Mouse (Mus musculus) midbrain, embryonic 15.5 days (tissue): ENCODE measurements around the gene Spata25. TPM values are rescaled to one million over a fixed set of nuclear protein-coding genes. Genes with fewer than 3 reads are reported as not detected.

ENCODE experiments used
- ATAC-seq: fragments of 200-750 bp; cut with Nextera tagmentation; replicated peaks from 2 replicates; pipeline ENCODE4 v1.8.0; 2017; ENCODE audit warnings: moderate TSS enrichment
- H3K27ac ChIP-seq: fragments of 300-500 bp; sonication (generic); 2 replicates; pipeline ENCODE4 v1.5.1; 2015; ENCODE audit warnings: mild to moderate bottlenecking, inconsistent platforms
- H3K27me3 ChIP-seq: fragments of 300-500 bp; sonication (generic); replicated peaks from 2 replicates; pipeline ENCODE4 v1.6.1; 2015; ENCODE audit warnings: inconsistent platforms
- H3K36me3 ChIP-seq: fragments of 300-500 bp; sonication (generic); replicated peaks from 2 replicates; pipeline ENCODE4 v1.6.1; 2015; ENCODE audit warnings: inconsistent platforms
- H3K4me1 ChIP-seq: fragments of 300-500 bp; sonication (generic); 2 replicates; pipeline ENCODE4 v1.6.1; 2015; ENCODE audit warnings: inconsistent platforms
- H3K4me2 ChIP-seq: fragments of 300-500 bp; sonication (generic); 2 replicates; pipeline ENCODE4 v1.6.1; 2015; ENCODE audit warnings: inconsistent platforms, mild to moderate bottlenecking, moderate library complexity
- H3K4me3 ChIP-seq: fragments of 300-500 bp; sonication (generic); 2 replicates; pipeline ENCODE4 v1.5.1; 2015; ENCODE audit warnings: mild to moderate bottlenecking, inconsistent platforms
- H3K9ac ChIP-seq: fragments of 300-500 bp; sonication (generic); 2 replicates; pipeline ENCODE4 v1.6.1; 2015; ENCODE audit warnings: mild to moderate bottlenecking, inconsistent platforms
- H3K9me3 ChIP-seq: fragments of 300-500 bp; sonication (generic); 2 replicates; pipeline ENCODE4 v1.6.1; 2016; ENCODE audit warnings: inconsistent platforms
- WGBS: fragments of 180-500 bp; shearing (Covaris S2); methylation state at CpG from one replicate; pipeline ENCODE4 v1.1.7; 2015; ENCODE audit warnings: mixed read lengths; 5-methylcytosine and 5-hydroxymethylcytosine counted together
- polyA plus RNA-seq: library from polyadenylated mRNA; unstranded; fragments of >200 nt; fragmentation: Nextera tagmentation; extraction: Ambion mirVana; gene quantifications from 2 replicates; pipeline ENCODE4 v1.2.1, GENCODE M21; 2015

Gene Spata25
- polyA plus RNA-seq, 1 experiment from 2014 or later: not detected

DNA sequence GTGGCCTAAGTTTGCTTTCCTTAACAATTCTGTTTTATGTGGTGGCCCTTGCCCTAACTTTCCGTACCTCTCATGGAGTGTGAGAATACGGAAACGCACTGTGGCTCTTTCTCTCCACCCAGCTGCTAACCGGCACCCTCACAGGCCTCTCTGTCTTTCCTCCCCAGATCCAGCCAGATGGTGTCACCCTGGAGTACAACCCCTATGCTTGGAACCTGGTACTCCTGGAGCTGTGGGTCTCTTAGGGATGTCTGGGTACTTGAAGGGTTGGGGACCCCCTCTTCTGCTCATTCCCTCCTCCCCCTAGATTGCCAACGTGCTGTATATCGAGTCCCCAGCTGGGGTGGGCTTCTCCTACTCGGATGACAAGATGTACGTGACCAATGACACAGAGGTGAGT, 6.2 kb upstream of the Spata25 start:
- Histone ChIP-seq H3K27me3 (no peaks in the 10 kb centered on the region), H3K36me3 (0 out of 2 replicates have a peak, but pooled peaks cover 10% of the 10 kb centered on the region), H3K4me3 (peak overlapping the region; percentile 64), H3K27ac (no peak overlapping the region), H3K9me3 (no peaks in the 10 kb centered on the region), H3K4me2 (peak overlapping the region; percentile 100), H3K4me1 (peaks cover 26% of the 10 kb centered on the region), H3K9ac (peak overlapping the region; percentile 75)
- 42% methylated on average over 8 of the region's 8 CpGs for WGBS
- ATAC-seq: no peak

DNA sequence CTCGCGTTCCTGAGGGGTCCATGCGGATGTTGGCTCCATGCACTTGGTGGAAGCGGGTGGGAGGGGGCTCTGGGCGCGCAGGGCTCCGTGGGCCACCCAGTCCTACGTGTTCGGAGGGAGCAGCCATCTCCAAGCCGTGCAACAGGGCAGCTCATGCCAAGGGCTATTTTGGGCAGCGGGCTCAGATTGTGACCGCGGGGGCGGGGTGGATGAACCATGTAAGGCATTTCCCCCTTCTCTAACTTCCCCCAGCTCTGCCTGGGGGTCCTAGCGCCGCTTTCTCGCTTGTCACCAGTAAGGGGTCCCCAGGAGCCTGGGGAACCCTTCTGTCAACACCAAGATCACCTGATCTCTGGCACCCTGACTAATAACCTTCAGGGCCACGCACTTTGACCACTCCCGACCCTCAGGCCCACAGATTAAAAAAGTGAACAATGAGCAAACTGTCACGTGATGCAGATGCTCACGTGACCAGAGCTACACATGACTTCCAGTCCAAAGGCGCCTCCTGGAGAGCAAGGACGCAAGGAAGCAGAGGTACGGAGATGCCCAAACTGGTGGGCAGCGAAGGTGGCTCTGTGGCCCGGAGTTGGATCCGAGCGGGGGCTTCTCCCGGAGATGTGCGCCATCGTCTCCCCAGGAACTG, 5.1 kb upstream of the Spata25 start, which contains the start of gene Neurl2:
Neurl2 (minus strand) TSS at position 143 of the 646 bp plus-strand sequence.
- Histone ChIP-seq H3K4me3 (peak within 1 kb of the TSS; percentile 64), H3K9me3 (no peaks in the 10 kb centered on the region), H3K36me3 (0 out of 2 replicates have a peak, but pooled peaks cover 4% of the 10 kb centered on the region), H3K27me3 (no peaks in the 10 kb centered on the region), H3K4me2 (peak within 1 kb of the TSS; percentile 100), H3K4me1 (peaks cover 26% of the 10 kb centered on the region), H3K27ac (peak within 1 kb of the TSS; percentile 82), H3K9ac (peak within 1 kb of the TSS; percentile 75)
- peak; percentile 87 for ATAC-seq
- under 1% methylated on average over 31 of the region's 31 CpGs for WGBS

GRCm38 (mm10) chr2:164832748-164833301, 4.5 kb upstream of the Spata25 start, which contains the start of gene Ctsa:
Gene Ctsa, plus strand, starts transcription at chr2:164832873.
- 1% methylated on average over 35 of the region's 35 CpGs for WGBS

DNA sequence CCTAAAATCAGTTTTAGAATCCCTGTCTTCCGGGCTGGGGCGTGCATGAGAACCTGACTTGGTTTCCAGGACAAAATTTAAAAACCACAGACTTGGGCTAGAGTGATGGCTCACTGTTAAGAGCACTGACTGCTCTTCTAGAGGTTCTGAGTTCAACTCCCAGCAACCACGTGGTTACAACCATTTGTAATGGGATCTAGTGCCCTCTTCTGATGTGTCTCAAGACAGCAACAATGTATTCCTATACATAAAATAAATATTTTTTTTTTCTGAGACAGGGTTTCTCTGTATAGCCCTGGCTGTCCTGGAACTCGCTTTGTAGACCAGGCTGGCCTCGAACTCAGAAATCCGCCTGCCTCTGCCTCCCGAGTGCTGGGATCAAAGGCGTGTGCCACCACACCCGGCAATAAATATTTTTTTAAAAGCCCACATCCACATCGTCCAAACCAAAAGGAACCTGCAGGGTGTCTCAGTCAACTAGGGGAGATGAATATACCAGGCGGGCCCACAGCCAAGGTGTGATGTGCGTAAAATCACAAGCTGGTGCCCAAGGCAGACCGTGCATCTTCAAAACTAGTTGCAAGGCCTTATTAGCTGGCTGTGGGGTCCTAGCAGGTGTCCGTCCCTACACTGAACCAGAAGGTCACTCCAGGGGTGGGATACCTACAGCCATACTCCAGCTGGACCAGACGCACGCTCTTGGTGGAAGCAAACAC, 3.9 kb upstream of the Spata25 start:
- WGBS: 63% methylated on average over 16 of the region's 16 CpGs
- 0 out of 2 replicates have a peak, but pooled peaks cover 4% of the 10 kb centered on the region for H3K36me3 ChIP-seq
- peak overlapping the region; percentile 64 for H3K4me3 ChIP-seq
- no peaks in the 10 kb centered on the region for H3K9me3 ChIP-seq
- no peak for ATAC-seq
- peaks cover 26% of the 10 kb centered on the region for H3K4me1 ChIP-seq
- H3K27ac ChIP-seq: peak overlapping the region; percentile 82
- peak overlapping the region; percentile 75 for H3K9ac ChIP-seq
- H3K27me3 ChIP-seq: no peaks in the 10 kb centered on the region
- H3K4me2 ChIP-seq: peak overlapping the region; percentile 100

More at GRCm38 (mm10) chr2:164832748-164833301, 4.5 kb upstream of the Spata25 start, which contains the start of gene Ctsa:
- Histone ChIP-seq H3K9ac (peak within 1 kb of the TSS; percentile 75), H3K4me1 (peaks cover 26% of the 10 kb centered on the region), H3K27me3 (no peaks in the 10 kb centered on the region), H3K9me3 (no peaks in the 10 kb centered on the region), H3K27ac (peak within 1 kb of the TSS; percentile 82), H3K4me2 (peak within 1 kb of the TSS; percentile 100), H3K4me3 (peak within 1 kb of the TSS; percentile 64), H3K36me3 (no peaks in the 10 kb centered on the region)
- ATAC-seq: peak; percentile 76

DNA sequence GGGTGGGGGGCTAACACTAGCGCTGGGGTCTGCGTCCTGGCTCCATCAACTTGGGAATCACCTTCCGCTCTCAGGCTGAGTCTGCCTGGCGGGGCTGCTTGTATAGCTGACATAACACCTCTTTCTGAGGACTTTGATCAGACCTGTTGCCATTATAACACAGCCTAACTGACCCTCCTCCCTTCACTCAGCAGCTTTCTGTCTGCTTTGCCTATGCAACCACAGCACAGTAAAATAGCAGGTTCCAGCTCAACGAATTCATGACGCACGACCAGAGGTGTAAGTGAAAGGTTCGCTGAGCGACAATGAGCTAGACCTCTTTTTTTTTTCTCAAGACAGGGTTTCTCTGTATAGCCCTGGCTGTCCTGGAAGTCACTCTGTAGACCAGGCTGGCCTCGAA, 2.7 kb upstream of the Spata25 start:
- Histone ChIP-seq H3K36me3 (peaks cover 13% of the 10 kb centered on the region), H3K9ac (no peak overlapping the region), H3K9me3 (no peaks in the 10 kb centered on the region), H3K4me1 (peaks cover 33% of the 10 kb centered on the region), H3K27me3 (no peaks in the 10 kb centered on the region), H3K27ac (no peak overlapping the region), H3K4me2 (no peak overlapping the region), H3K4me3 (no peak overlapping the region)
- ATAC-seq: no peak
- 89% methylated on average over 10 of the region's 10 CpGs for WGBS

DNA sequence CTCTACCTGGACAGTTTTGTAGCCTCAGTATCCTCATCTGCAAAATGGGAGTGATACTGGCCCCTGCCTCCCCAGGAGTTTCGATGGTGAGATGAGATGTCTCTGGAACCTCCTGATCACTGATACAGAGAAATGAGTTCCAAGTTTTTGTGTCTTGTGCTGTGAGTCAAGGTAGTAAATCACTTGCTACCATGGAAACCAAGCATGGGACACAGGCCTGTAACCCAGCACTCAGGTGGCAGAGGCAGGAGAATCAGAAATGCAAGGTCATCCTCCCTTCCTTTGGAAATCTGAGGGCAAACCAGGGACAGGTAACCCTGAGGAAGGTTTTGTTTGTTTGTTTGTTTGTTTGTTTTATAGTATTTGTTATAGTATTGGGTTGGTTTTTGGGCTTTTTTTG, 753 bp upstream of the Spata25 start:
- no peak overlapping the region for H3K4me2 ChIP-seq
- no peaks in the 10 kb centered on the region for H3K9me3 ChIP-seq
- H3K9ac ChIP-seq: no peak overlapping the region
- H3K27ac ChIP-seq: no peak overlapping the region
- peaks cover 27% of the 10 kb centered on the region for H3K36me3 ChIP-seq
- no peak overlapping the region for H3K4me3 ChIP-seq
- WGBS: 92% methylated on average over 1 of the region's 1 CpGs
- no peaks in the 10 kb centered on the region for H3K27me3 ChIP-seq
- no peak for ATAC-seq
- H3K4me1 ChIP-seq: peaks cover 25% of the 10 kb centered on the region

GRCm38 (mm10) chr2:164827146-164827850, 1.0 kb downstream of the Spata25 start:
- H3K4me2 ChIP-seq: no peak overlapping the region
- H3K4me3 ChIP-seq: no peak overlapping the region
- H3K9ac ChIP-seq: no peak overlapping the region
- WGBS: 92% methylated on average over 16 of the region's 16 CpGs
- ATAC-seq: no peak
- H3K4me1 ChIP-seq: peaks cover 25% of the 10 kb centered on the region
- H3K27me3 ChIP-seq: no peaks in the 10 kb centered on the region
- peaks cover 27% of the 10 kb centered on the region for H3K36me3 ChIP-seq
- no peak overlapping the region for H3K27ac ChIP-seq
- H3K9me3 ChIP-seq: no peaks in the 10 kb centered on the region

DNA sequence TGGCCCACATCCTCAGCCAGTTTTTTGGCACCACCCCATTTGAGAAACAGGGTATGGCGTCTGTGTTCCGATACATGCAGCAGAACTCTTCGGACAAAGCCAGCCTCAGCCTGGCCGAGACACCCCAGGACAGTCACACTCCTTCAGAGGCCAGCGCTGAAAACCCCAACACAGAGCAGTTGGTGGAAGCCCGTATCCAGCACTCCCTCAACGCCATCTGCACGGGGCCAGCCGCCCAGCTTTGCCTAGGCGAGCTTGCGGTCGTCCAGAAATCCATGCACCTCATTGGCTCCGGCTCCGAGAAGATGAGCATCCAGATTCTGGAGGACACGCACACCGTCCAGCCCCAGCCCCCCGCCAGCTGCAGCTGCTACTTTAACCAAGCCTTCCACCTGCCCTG, 2.8 kb downstream of the Spata25 start:
- no peaks in the 10 kb centered on the region for H3K9me3 ChIP-seq
- H3K4me2 ChIP-seq: no peak overlapping the region
- H3K9ac ChIP-seq: no peak overlapping the region
- no peak overlapping the region for H3K27ac ChIP-seq
- ATAC-seq: no peak
- no peak overlapping the region for H3K4me3 ChIP-seq
- WGBS: 94% methylated on average over 17 of the region's 17 CpGs
- H3K36me3 ChIP-seq: peaks cover 36% of the 10 kb centered on the region
- H3K4me1 ChIP-seq: peaks cover 29% of the 10 kb centered on the region
- H3K27me3 ChIP-seq: no peaks in the 10 kb centered on the region

GRCm38 (mm10) chr2:164823969-164824368, 4.4 kb downstream of the Spata25 start:
- Histone ChIP-seq H3K4me2 (peak overlapping the region; percentile 57), H3K9ac (no peak overlapping the region), H3K27ac (no peak overlapping the region), H3K27me3 (no peaks in the 10 kb centered on the region), H3K4me1 (peaks cover 29% of the 10 kb centered on the region), H3K36me3 (peaks cover 41% of the 10 kb centered on the region), H3K4me3 (peak overlapping the region; percentile 80; the same call in 1 of the 2 replicates), H3K9me3 (no peaks in the 10 kb centered on the region)
- WGBS: 94% methylated on average over 4 of the region's 4 CpGs
- ATAC-seq: no peak

GRCm38 (mm10) chr2:164823181-164823585, 5.2 kb downstream of the Spata25 start:
- Histone ChIP-seq H3K36me3 (peaks cover 41% of the 10 kb centered on the region), H3K27me3 (no peaks in the 10 kb centered on the region), H3K4me1 (peaks cover 29% of the 10 kb centered on the region), H3K9ac (peak overlapping the region; percentile 81), H3K4me3 (peak overlapping the region; percentile 80), H3K27ac (peak overlapping the region; percentile 96), H3K9me3 (no peaks in the 10 kb centered on the region), H3K4me2 (peak overlapping the region; percentile 57)
- 1% methylated on average over 10 of the region's 10 CpGs for WGBS
- peak; percentile 81 for ATAC-seq

- Histone ChIP-seq H3K4me3 (peak within 1 kb of the TSS; percentile 80), H3K9me3 (no peaks in the 10 kb centered on the region), H3K36me3 (peaks cover 41% of the 10 kb centered on the region), H3K4me1 (peaks cover 29% of the 10 kb centered on the region), H3K4me2 (peak within 1 kb of the TSS; percentile 57), H3K27me3 (no peaks in the 10 kb centered on the region), H3K9ac (peak within 1 kb of the TSS; percentile 81), H3K27ac (peak within 1 kb of the TSS; percentile 96)
- peak; percentile 99 for ATAC-seq
- under 1% methylated on average over 32 of the region's 32 CpGs for WGBS
These were observed 5.6 kb downstream of the Spata25 start, which contains the start of gene Zswim1 for GRCm38 (mm10) chr2:164822636-164823165. Gene Zswim1, plus strand, starts transcription at chr2:164822686.
